12 mouse cellular contexts compared by ENCODE assay signal in genomic region chr7:44871181-44871580, GRCm38 (mm10).
"Had no signal": no experiment of that assay in that cellular context is flagged by ENCODE, and none has a peak within 500 bp of the region (broad histone marks: within the 10 kb centered on the region; RNA-seq: fewer than 3 reads in every experiment).

No protein-coding gene starts in this region.

- ATAC-seq: liver, postnatal 0 days had no signal

- H3K4me3 ChIP-seq: liver, embryonic 13.5 days had no signal

- H3K27me3 ChIP-seq: limb, embryonic 12.5 days; liver, embryonic 13.5 days; lung, embryonic 15.5 days; neural tube, embryonic 12.5 days had no signal

- H3K9ac ChIP-seq: neural tube, embryonic 12.5 days had no signal

- H3K9me3 ChIP-seq: limb, embryonic 12.5 days; liver, embryonic 13.5 days; lung, embryonic 15.5 days; neural tube, embryonic 12.5 days had no signal

- DNase-seq: kidney, postnatal 4 days; liver; liver, embryonic 13.5 days; liver, postnatal 0 days; midbrain, embryonic 14.5 days; retina, postnatal 1 day; right cerebral cortex, postnatal 4 days; spleen, adult 18-20 months; thymus, postnatal 4 days had no signal
